Mouse (Mus musculus): ENCODE measurements at regions not wholly inside any gene's neighbourhood (a gene's known extent, or its start where the extent isn't known, plus 50 kb on each side); places are given as distances from the start of the nearest gene placed in this dataset.

DNA sequence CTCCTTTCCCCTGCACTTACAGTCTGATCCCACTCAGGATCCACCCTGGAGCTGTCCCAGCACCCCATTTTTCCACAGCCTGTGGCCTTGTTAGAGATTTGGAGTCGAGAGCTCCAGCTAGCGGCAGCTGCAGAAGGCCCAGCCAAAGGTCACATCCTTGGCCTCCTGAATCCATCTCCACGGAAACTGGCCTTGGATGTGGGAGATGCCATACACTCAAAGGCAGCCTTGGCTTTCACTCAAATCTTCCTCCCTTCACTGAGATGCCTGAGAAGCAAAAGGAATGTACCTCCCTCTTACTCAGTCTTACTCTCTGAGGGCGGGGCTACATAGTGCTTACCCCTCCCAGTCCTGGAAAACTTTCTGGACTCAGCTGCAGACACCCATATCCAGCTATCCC is 56.2 kb upstream of the Ky start:
- Histone ChIP-seq H3K4me3 (ENCODE audit: low read length) (no peak overlapping the region), H3K9ac (ENCODE audit: low read depth, low read length) (no peak overlapping the region), H3K4me1 (ENCODE audit: control insufficient read depth, insufficient read depth, low read length) (no peaks in the 10 kb centered on the region), H3K9me3 (ENCODE audit: control insufficient read depth, low read length) (no peaks in the 10 kb centered on the region), H3K4me2 (replicated peaks; ENCODE audit: low read depth, low read length) (no peak overlapping the region), H3K27ac (ENCODE audit: low read depth, low read length) (no peak overlapping the region), H3K36me3 (ENCODE audit: control insufficient read depth, insufficient read depth, low read length) (no peaks in the 10 kb centered on the region), H3K27me3 (ENCODE audit: control insufficient read depth, insufficient read depth, low read length) (no peaks in the 10 kb centered on the region; the same call in 1 of the 2 replicates)
- 82% methylated on average over 4 of the region's 4 CpGs for WGBS
- ATAC-seq (ENCODE audit: low FRiP score, low TSS enrichment) = no peak

DNA sequence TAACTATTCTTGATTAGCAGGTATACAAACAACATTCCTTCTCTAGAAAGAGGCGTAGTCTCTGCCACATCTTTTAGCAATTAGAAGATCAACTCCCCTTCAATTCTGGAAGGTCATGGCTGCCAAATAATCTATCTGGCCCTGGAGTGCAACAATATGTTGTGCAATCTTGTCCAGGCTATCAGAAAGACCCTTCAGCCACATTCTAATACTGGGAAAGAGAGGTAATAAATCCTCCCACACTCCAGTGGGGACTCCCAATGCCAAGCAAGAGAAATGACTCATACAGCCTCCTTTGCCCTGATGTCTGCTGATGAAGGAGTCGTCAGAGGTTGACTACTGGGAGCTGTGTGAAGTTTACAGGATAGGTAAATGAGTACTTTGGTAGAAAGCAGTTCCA is 59.5 kb upstream of the Ky start:
- Histone ChIP-seq H3K27ac (ENCODE audit: low read depth, low read length) (no peak overlapping the region), H3K4me1 (ENCODE audit: control insufficient read depth, insufficient read depth, low read length) (no peaks in the 10 kb centered on the region), H3K4me2 (replicated peaks; ENCODE audit: low read depth, low read length) (no peak overlapping the region), H3K9me3 (ENCODE audit: control insufficient read depth, low read length) (no peaks in the 10 kb centered on the region), H3K36me3 (ENCODE audit: control insufficient read depth, insufficient read depth, low read length) (no peaks in the 10 kb centered on the region), H3K27me3 (ENCODE audit: control insufficient read depth, insufficient read depth, low read length) (no peaks in the 10 kb centered on the region; the same call in 1 of the 2 replicates), H3K4me3 (ENCODE audit: low read length) (no peak overlapping the region), H3K9ac (ENCODE audit: low read depth, low read length) (no peak overlapping the region)
- ATAC-seq (ENCODE audit: low FRiP score, low TSS enrichment) = no peak
- whole genome bisulfite sequencing = 45% methylated on average over 2 of the region's 2 CpGs

DNA sequence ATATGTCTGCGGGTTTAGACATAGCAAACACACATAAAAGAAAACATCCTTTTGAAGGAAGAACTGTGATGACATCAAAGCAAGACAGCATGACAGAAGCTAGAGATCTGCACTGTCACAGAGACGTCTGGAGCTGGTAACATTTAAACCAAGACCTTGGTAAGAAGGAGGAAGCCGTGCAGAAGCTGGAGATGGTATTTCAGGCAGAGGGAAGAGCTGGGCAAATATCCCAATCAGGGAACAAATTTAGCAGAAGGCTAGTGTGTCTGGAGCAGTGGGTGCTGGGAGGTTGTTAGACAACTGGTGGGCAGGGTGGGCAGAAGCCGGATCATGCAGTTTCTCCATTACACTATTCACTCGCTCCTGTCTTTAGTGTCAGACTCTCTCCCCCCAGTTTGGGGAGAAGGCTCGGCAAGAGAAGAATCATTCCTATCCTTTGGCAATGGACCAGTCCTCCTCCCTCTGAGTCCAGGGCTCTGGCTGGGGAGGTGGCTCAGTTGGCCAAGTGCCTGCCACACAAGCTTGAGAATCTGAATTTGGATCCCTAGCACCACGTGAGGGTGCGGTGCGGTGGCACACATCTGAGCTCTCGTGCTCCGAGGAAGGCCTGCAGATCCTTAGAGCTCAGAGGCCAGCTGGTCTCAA is 63.2 kb upstream of the Ky start:
- no peaks in the 10 kb centered on the region for H3K27me3 ChIP-seq (ENCODE audit: control insufficient read depth, insufficient read depth, low read length)

DNA sequence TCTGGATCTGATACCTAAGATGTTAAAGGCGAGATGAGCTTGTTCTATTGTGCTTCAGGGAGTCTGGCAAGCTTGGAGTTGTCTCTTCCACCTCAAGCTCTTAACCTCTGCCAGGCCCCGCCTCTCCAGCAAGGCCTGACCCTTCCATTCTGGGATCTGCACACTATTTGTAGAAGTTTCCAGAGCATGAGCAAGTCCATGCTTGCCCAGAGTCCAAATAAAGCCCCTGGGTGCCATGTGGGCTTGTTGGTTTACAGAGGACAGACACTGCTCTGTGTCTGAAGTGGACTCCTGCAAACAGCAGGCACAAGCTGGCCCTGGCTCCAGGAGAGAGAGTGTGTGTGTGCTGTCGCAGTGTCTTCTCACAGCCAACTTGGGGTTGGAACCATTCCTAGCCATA is 67.9 kb upstream of the Ky start:
- no peak for ATAC-seq (ENCODE audit: low FRiP score, low TSS enrichment)
- Histone ChIP-seq H3K9me3 (ENCODE audit: control insufficient read depth, low read length) (no peaks in the 10 kb centered on the region), H3K36me3 (ENCODE audit: control insufficient read depth, insufficient read depth, low read length) (no peaks in the 10 kb centered on the region), H3K4me1 (ENCODE audit: control insufficient read depth, insufficient read depth, low read length) (no peaks in the 10 kb centered on the region), H3K27ac (ENCODE audit: low read depth, low read length) (no peak overlapping the region), H3K9ac (ENCODE audit: low read depth, low read length) (no peak overlapping the region), H3K4me2 (replicated peaks; ENCODE audit: low read depth, low read length) (no peak overlapping the region), H3K27me3 (ENCODE audit: control insufficient read depth, insufficient read depth, low read length) (no peaks in the 10 kb centered on the region), H3K4me3 (ENCODE audit: low read length) (no peak overlapping the region)
- WGBS = 91% methylated on average over 3 of the region's 3 CpGs

More for the DNA sequence above, 63.2 kb upstream of the Ky start:
- Histone ChIP-seq H3K36me3 (ENCODE audit: control insufficient read depth, insufficient read depth, low read length) (no peaks in the 10 kb centered on the region), H3K4me2 (replicated peaks; ENCODE audit: low read depth, low read length) (no peak overlapping the region), H3K9ac (ENCODE audit: low read depth, low read length) (no peak overlapping the region), H3K4me3 (ENCODE audit: low read length) (no peak overlapping the region), H3K4me1 (ENCODE audit: control insufficient read depth, insufficient read depth, low read length) (no peaks in the 10 kb centered on the region), H3K9me3 (ENCODE audit: control insufficient read depth, low read length) (no peaks in the 10 kb centered on the region), H3K27ac (ENCODE audit: low read depth, low read length) (no peak overlapping the region)
- ATAC-seq (ENCODE audit: low FRiP score, low TSS enrichment) = no peak
- WGBS = 84% methylated on average over 11 of the region's 11 CpGs

DNA sequence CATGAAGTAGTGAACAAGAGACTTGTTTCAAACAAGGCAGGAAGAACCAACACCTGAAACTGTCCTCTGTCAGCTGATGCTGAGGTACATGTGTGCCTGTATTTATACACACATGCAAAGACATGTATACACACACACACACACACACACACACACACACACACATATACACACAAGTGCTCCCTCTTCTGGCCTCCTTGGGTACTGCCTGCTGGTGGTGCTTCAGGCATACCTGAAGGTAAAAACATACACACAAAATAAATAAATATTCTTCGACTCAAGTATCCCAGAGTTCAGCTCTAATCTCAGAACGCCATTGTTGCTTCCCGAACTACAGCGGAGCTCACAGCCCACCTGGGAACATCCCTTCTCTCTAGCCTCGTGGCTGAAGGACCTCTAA is 69.2 kb upstream of the Ky start:
- H3K27me3 ChIP-seq (ENCODE audit: control insufficient read depth, insufficient read depth, low read length) = no peaks in the 10 kb centered on the region
- no peak for ATAC-seq (ENCODE audit: low FRiP score, low TSS enrichment)
- no peak overlapping the region for H3K9ac ChIP-seq (ENCODE audit: low read depth, low read length)
- no peak overlapping the region for H3K4me3 ChIP-seq (ENCODE audit: low read length)
- 93% methylated on average over 5 of the region's 5 CpGs for WGBS
- H3K36me3 ChIP-seq (ENCODE audit: control insufficient read depth, insufficient read depth, low read length) = no peaks in the 10 kb centered on the region
- no peaks in the 10 kb centered on the region for H3K9me3 ChIP-seq (ENCODE audit: control insufficient read depth, low read length)
- no peaks in the 10 kb centered on the region for H3K4me1 ChIP-seq (ENCODE audit: control insufficient read depth, insufficient read depth, low read length)
- no peak overlapping the region for H3K27ac ChIP-seq (ENCODE audit: low read depth, low read length)
- H3K4me2 ChIP-seq (replicated peaks; ENCODE audit: low read depth, low read length) = no peak overlapping the region

DNA sequence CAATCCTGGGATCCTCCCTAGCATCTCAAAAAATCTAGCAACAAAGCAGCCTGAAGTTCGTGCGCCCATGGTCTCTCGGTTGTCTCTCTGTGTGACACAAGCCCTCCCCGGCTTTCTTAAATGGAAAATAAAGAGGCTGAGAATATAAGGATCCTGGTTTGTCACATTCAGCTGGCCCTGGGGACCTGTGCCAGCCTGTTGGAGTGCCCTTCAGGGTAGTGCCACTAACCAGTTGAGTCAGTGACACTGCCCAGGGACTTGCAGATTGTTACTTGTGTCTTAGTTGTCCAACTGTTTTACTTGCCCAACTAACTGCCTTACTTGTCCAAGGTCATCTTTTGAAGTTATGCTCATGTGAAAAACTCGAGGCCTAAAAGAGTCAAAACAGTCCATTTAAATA is 73.5 kb upstream of the Ephb1 start:
- Histone ChIP-seq H3K4me3 (ENCODE audit: low read length) (no peak overlapping the region), H3K9me3 (ENCODE audit: control insufficient read depth, low read length) (no peaks in the 10 kb centered on the region), H3K36me3 (ENCODE audit: control insufficient read depth, insufficient read depth, low read length) (no peaks in the 10 kb centered on the region), H3K4me1 (ENCODE audit: control insufficient read depth, insufficient read depth, low read length) (peaks cover 15% of the 10 kb centered on the region), H3K9ac (ENCODE audit: low read depth, low read length) (no peak overlapping the region), H3K4me2 (replicated peaks; ENCODE audit: low read depth, low read length) (no peak overlapping the region), H3K27me3 (ENCODE audit: control insufficient read depth, insufficient read depth, low read length) (no peaks in the 10 kb centered on the region), H3K27ac (ENCODE audit: low read depth, low read length) (no peak overlapping the region)
- 70% methylated on average over 5 of the region's 5 CpGs for WGBS
- ATAC-seq (ENCODE audit: low FRiP score, low TSS enrichment) = no peak

DNA sequence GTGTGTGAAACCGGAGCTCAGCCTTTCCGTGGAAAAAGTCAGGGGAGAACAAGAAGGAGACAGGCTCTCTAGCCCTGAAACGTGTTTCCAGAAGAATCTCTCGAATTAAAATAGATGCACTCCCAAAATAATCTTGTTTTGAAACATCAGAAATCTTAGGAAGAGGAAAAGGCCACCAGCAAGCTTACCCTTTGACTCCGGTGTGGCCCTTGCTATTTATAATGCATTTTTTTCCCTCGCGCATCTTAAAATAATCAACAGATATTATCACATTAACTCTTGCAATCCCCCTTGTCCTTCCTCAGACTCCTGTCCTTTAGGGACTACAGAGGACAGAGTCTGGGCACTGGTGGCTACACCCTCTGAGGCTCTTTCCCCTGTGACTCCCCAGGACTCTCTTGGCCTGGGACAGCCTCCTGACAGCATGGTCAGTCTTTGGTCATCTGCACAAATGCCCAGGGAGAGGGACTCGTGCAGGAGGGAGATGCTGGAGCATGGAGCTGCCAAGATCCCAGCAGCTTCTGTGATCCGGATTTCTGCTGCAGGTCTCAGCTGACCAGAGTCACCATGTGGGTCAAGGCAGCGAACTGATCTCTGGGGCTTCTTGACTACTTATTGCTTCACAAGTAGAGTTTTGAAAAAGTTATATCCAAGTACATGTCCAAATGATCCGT is 70.3 kb upstream of the Ephb1 start:
- no peak overlapping the region for H3K4me3 ChIP-seq (ENCODE audit: low read length)
- no peak overlapping the region for H3K27ac ChIP-seq (ENCODE audit: low read depth, low read length)
- 60% methylated on average over 11 of the region's 11 CpGs for WGBS
- H3K4me1 ChIP-seq (ENCODE audit: control insufficient read depth, insufficient read depth, low read length) = peaks cover 15% of the 10 kb centered on the region
- no peak overlapping the region for H3K9ac ChIP-seq (ENCODE audit: low read depth, low read length)
- no peaks in the 10 kb centered on the region for H3K27me3 ChIP-seq (ENCODE audit: control insufficient read depth, insufficient read depth, low read length)
- H3K4me2 ChIP-seq (replicated peaks; ENCODE audit: low read depth, low read length) = peak overlapping the region; percentile 10; the same call in 1 of the 2 replicates
- no peaks in the 10 kb centered on the region for H3K9me3 ChIP-seq (ENCODE audit: control insufficient read depth, low read length)
- no peak for ATAC-seq (ENCODE audit: low FRiP score, low TSS enrichment)
- no peaks in the 10 kb centered on the region for H3K36me3 ChIP-seq (ENCODE audit: control insufficient read depth, insufficient read depth, low read length)

DNA sequence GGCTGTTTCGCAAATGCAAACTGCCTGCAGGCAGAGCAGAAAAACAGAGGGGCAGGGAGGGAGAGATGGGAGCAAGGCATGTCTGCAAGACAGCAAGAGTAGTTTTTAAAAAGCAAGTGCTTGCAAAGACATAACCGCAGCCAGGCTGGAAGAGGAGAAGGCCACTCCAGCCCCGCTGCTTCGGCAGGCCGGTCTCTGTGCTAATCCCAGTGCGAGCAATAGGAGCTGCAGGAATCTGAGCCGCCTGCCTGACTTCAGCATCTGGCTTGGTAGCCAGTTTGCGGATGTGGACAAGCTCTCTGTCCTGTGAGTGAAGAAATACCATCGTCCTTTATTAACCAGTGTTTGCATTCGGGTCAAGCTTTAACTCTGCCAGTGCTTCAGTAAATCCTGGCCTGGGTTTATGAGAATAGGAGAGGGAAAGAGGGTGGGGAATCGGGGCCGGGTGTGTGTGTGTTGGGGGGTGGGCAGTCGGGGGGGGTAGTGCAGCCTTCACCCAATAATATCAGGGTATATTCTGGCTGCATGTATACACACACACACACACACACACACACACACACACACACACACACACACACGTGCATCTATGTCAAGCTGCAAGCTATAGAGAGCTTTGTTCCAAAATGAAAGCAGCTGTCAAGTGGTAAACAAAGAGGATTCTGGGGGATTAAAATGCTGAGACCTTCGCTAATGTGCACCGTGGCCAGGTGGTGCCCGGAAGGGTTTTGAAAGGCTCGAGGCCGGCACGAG is 69.6 kb upstream of the Ephb1 start:
- peak overlapping the region; percentile 6; the same call in 1 of the 2 replicates for H3K4me3 ChIP-seq (ENCODE audit: low read length)

More for the DNA sequence above, 69.6 kb upstream of the Ephb1 start:
- no peaks in the 10 kb centered on the region for H3K36me3 ChIP-seq (ENCODE audit: control insufficient read depth, insufficient read depth, low read length)
- 0 out of 2 replicates have a peak overlapping the region, but pooled peaks have one; percentile 2 for H3K9ac ChIP-seq (ENCODE audit: low read depth, low read length)
- peak; percentile 39; the same call in 1 of the 2 replicates for ATAC-seq (ENCODE audit: low FRiP score, low TSS enrichment)
- 20% methylated on average over 20 of the region's 20 CpGs for WGBS
- no peaks in the 10 kb centered on the region for H3K27me3 ChIP-seq (ENCODE audit: control insufficient read depth, insufficient read depth, low read length)
- H3K9me3 ChIP-seq (ENCODE audit: control insufficient read depth, low read length) = no peaks in the 10 kb centered on the region
- peaks cover 15% of the 10 kb centered on the region for H3K4me1 ChIP-seq (ENCODE audit: control insufficient read depth, insufficient read depth, low read length)
- no peak overlapping the region; the same call in 1 of the 2 replicates for H3K27ac ChIP-seq (ENCODE audit: low read depth, low read length)
- peak overlapping the region; percentile 18 for H3K4me2 ChIP-seq (replicated peaks; ENCODE audit: low read depth, low read length)

Measured in kidney, embryonic 14.5 days (tissue).